Mouse (Mus musculus): ENCODE data around the gene Prrxl1.

Gene Prrxl1

GRCm38 (mm10) chr14:32599290-32600041, at the start of gene Prrxl1:
TSS of gene Prrxl1 (plus strand) at chr14:32599407.
- no peak for DNase-seq

GRCm38 (mm10) chr14:32551854-32552253, 47.4 kb upstream of the Prrxl1 start:
- no peak for DNase-seq

- no peak for DNase-seq
Measured at GRCm38 (mm10) chr14:32553198-32553903, 45.9 kb upstream of the Prrxl1 start.

- DNase-seq, result no peak
Measured at GRCm38 (mm10) chr14:32554860-32555526, 44.2 kb upstream of the Prrxl1 start.

GRCm38 (mm10) chr14:32561428-32561827, 37.8 kb upstream of the Prrxl1 start:
- DNase-seq, result no peak

GRCm38 (mm10) chr14:32563661-32564060, 35.5 kb upstream of the Prrxl1 start:
- DNase-seq, result no peak

GRCm38 (mm10) chr14:32572519-32572918, 26.7 kb upstream of the Prrxl1 start:
- DNase-seq, result no peak

GRCm38 (mm10) chr14:32578420-32578819, 20.8 kb upstream of the Prrxl1 start:
- no peak for DNase-seq

- DNase-seq, result no peak
Measured at GRCm38 (mm10) chr14:32583696-32584095, 15.5 kb upstream of the Prrxl1 start.

- DNase-seq, result peak; percentile 49 to 79
Measured at GRCm38 (mm10) chr14:32587013-32587784, 12.0 kb upstream of the Prrxl1 start.

- DNase-seq, result no peak
Measured at GRCm38 (mm10) chr14:32590377-32590776, 8.8 kb upstream of the Prrxl1 start.

GRCm38 (mm10) chr14:32597232-32598231, 1.7 kb upstream of the Prrxl1 start:
- peak; percentile 73 to 80 for DNase-seq

GRCm38 (mm10) chr14:32598437-32599219, 579 bp upstream of the Prrxl1 start:
- no peak for DNase-seq

- DNase-seq, result no peak
Measured at GRCm38 (mm10) chr14:32600110-32600509, 903 bp downstream of the Prrxl1 start.

- no peak for DNase-seq
Measured at GRCm38 (mm10) chr14:32605508-32605907, 6.3 kb downstream of the Prrxl1 start.

- DNase-seq, result no peak
Measured at GRCm38 (mm10) chr14:32606316-32606715, 7.1 kb downstream of the Prrxl1 start.

GRCm38 (mm10) chr14:32609392-32609791, 10.2 kb downstream of the Prrxl1 start:
- DNase-seq, result peak; percentile 39

GRCm38 (mm10) chr14:32617253-32617652, 18.0 kb downstream of the Prrxl1 start:
- DNase-seq, result no peak

GRCm38 (mm10) chr14:32624245-32624644, 25.0 kb downstream of the Prrxl1 start:
- DNase-seq, result no peak

- DNase-seq, result no peak
Measured at GRCm38 (mm10) chr14:32624811-32625210, 25.6 kb downstream of the Prrxl1 start.

GRCm38 (mm10) chr14:32627271-32627670, 28.1 kb downstream of the Prrxl1 start:
- DNase-seq, result no peak

All from lung, postnatal 4 days (tissue).